Mouse (Mus musculus) CH12.LX (cell line): ENCODE data around the gene Mag. TPM values are rescaled to one million over a fixed set of nuclear protein-coding genes. Genes with fewer than 3 reads are reported as not detected.

Experiments used
- DNase-seq: peaks from one replicate; pipeline ENCODE4 v3.0.0-alpha.2; 2013; ENCODE audit errors: extremely low read depth
- H3K27ac ChIP-seq: 2 replicates; pipeline ENCODE4 v1.5.1; 2012; ENCODE audit warnings: low read depth, mild to moderate bottlenecking, control low read depth, moderate library complexity; ENCODE audit not compliant: insufficient read depth
- H3K27me3 ChIP-seq: replicated peaks from 2 replicates; pipeline ENCODE3; 2012; ENCODE audit warnings: inconsistent platforms
- H3K36me3 ChIP-seq, 2 experiments: replicated peaks in 1 of 2; 2 replicates each; pipeline versions ENCODE3 to v1.6.1; 2012; ENCODE audit warnings: inconsistent platforms in 1 of 2, low read length in 1 of 2, mild to moderate bottlenecking in 1 of 2, mixed read lengths in 1 of 2, moderate library complexity in 1 of 2; ENCODE audit not compliant: control insufficient read depth in 1 of 2, insufficient read depth in 1 of 2
- H3K4me1 ChIP-seq, 2 experiments: 2 replicates each; pipeline ENCODE4 v1.6.1; 2012; ENCODE audit warnings: inconsistent platforms in 1 of 2, moderate library complexity in 1 of 2; ENCODE audit not compliant: insufficient read depth in 2 of 2, control insufficient read depth in 1 of 2
- H3K4me2 ChIP-seq: 2 replicates; pipeline ENCODE4 v1.6.1; 2012; ENCODE audit warnings: low read depth, mild to moderate bottlenecking, control low read depth; ENCODE audit not compliant: poor library complexity, insufficient read depth, severe bottlenecking
- H3K4me3 ChIP-seq, 3 experiments: fragments of 150-350 bp in 1 of 3; sonication (generic) in 1 of 3; replicated peaks in 1 of 3; 2 replicates each; pipeline versions ENCODE3 to v1.5.1; 2011 to 2012; ENCODE audit warnings: low read depth in 2 of 3, low read length in 2 of 3, mild to moderate bottlenecking in 2 of 3, moderate library complexity in 2 of 3, control low read depth in 1 of 3, improper control_type of control experiment in 1 of 3, inconsistent platforms in 1 of 3, mixed read lengths in 1 of 3; ENCODE audit not compliant: poor library complexity in 1 of 3
- H3K79me2 ChIP-seq: replicated peaks from 2 replicates; pipeline ENCODE4 v1.6.1; 2012; ENCODE audit warnings: mild to moderate bottlenecking, moderate library complexity; ENCODE audit not compliant: control insufficient read depth, poor library complexity, insufficient read depth, severe bottlenecking; ENCODE audit errors: extremely low read depth
- H3K9ac ChIP-seq: 2 replicates; pipeline ENCODE4 v1.6.1; 2012; ENCODE audit warnings: low read depth, mild to moderate bottlenecking, control low read depth, moderate library complexity; ENCODE audit not compliant: insufficient read depth
- H3K9me3 ChIP-seq: replicated peaks from 2 replicates; pipeline ENCODE3; 2012; ENCODE audit warnings: low read length, inconsistent platforms, mixed read lengths
- BHLHE40 ChIP-seq: IDR thresholded peaks from 2 replicates; pipeline ENCODE4 v1.6.1; 2011; ENCODE audit warnings: mild to moderate bottlenecking, low read depth, low read length, improper control_type of control experiment
- CHD1 ChIP-seq: IDR thresholded peaks from 2 replicates; pipeline ENCODE4 v1.6.1; 2012; ENCODE audit warnings: low read depth, low read length, improper control_type of control experiment, inconsistent platforms
- CTCF ChIP-seq, 2 experiments: IDR thresholded peaks in 1 of 2; conservative IDR thresholded peaks in 1 of 2; 2 replicates each; pipeline ENCODE4 v1.5.1; 2011 to 2012; ENCODE audit warnings: low read depth in 2 of 2, low read length in 2 of 2, improper control_type of control experiment in 1 of 2, inconsistent platforms in 1 of 2, mild to moderate bottlenecking in 1 of 2, moderate library complexity in 1 of 2
- IRF4 ChIP-seq: IDR thresholded peaks from 2 replicates; pipeline ENCODE4 v1.6.1; 2014; ENCODE audit warnings: low read depth, mild to moderate bottlenecking, inconsistent platforms, low read length, improper control_type of control experiment
- JUN ChIP-seq: IDR thresholded peaks from 2 replicates; pipeline ENCODE4 v1.6.1; 2011; ENCODE audit warnings: low read depth, mild to moderate bottlenecking, low read length, improper control_type of control experiment, moderate library complexity; ENCODE audit not compliant: insufficient read depth
- MAZ ChIP-seq: IDR thresholded peaks from 2 replicates; pipeline ENCODE4 v1.6.1; 2012; ENCODE audit warnings: low read depth, mild to moderate bottlenecking, inconsistent platforms, low read length, improper control_type of control experiment, moderate library complexity
- MXI1 ChIP-seq: IDR thresholded peaks from 2 replicates; pipeline ENCODE4 v1.6.1; 2011; ENCODE audit warnings: mild to moderate bottlenecking, low read depth, low read length, improper control_type of control experiment
- NRF1 ChIP-seq: IDR thresholded peaks from 2 replicates; pipeline ENCODE4 v1.6.1; 2014; ENCODE audit warnings: low read depth, mild to moderate bottlenecking, inconsistent platforms, low read length, improper control_type of control experiment, moderate library complexity
- POLR2AphosphoS2 ChIP-seq: IDR thresholded peaks from 2 replicates; pipeline ENCODE4 v1.6.1; 2011; ENCODE audit warnings: low read depth, low read length, improper control_type of control experiment
- USF1 ChIP-seq: IDR thresholded peaks from 2 replicates; pipeline ENCODE4 v1.6.1; 2014; ENCODE audit warnings: low read depth, mild to moderate bottlenecking, inconsistent platforms, low read length, improper control_type of control experiment
- ZC3H11A ChIP-seq: IDR thresholded peaks from 2 replicates; pipeline ENCODE4 v1.6.1; 2012; ENCODE audit warnings: low read depth, mild to moderate bottlenecking, inconsistent platforms, low read length, improper control_type of control experiment
- ZMIZ1 ChIP-seq: IDR thresholded peaks from 2 replicates; pipeline ENCODE4 v1.6.1; 2012; ENCODE audit warnings: low read depth, mild to moderate bottlenecking, inconsistent platforms, low read length, improper control_type of control experiment
- ZNF384 ChIP-seq: IDR thresholded peaks from 2 replicates; pipeline ENCODE4 v1.6.1; 2012; ENCODE audit warnings: low read depth, low read length, improper control_type of control experiment, inconsistent platforms
- dilution Hi-C: fragments of 300-500 bp; cut with MboI; formaldehyde crosslinking; loops from 2 replicates; pipeline ENCODE4 v1.14.3; 2020; ENCODE audit warnings: low sequenced_read_pairs; ENCODE audit not compliant: extremely low pct_unique_long_range_greater_than_20kb, extremely low pct_ligation_motif_present
- in situ Hi-C: fragments of 300-500 bp; cut with MboI; formaldehyde crosslinking; loops from 3 replicates; pipeline ENCODE4 v1.14.3; 2019; ENCODE audit warnings: low sequenced_read_pairs, low pct_ligation_motif_present, low pct_unique_long_range_greater_than_20kb, mixed read lengths
- polyA plus RNA-seq: library from polyadenylated mRNA; unstranded; fragments of >175 nt; gene quantifications from 2 replicates; pipeline ENCODE4 v1.2.1, GENCODE M21; 2012; ENCODE audit warnings: low read depth; ENCODE audit not compliant: insufficient read length
- total RNA-seq, 2 experiments: library from RNA; depleted of rRNA; stranded (reverse); fragments of 300-350 nt in 1 of 2; fragments of >200 nt in 1 of 2; gene quantifications; 2 replicates each; pipeline ENCODE4 v1.2.3; 2012 to 2014

Mag gene
- total and polyA plus RNA-seq, 3 experiments: 0.04 TPM; not detected in 2

DNA sequence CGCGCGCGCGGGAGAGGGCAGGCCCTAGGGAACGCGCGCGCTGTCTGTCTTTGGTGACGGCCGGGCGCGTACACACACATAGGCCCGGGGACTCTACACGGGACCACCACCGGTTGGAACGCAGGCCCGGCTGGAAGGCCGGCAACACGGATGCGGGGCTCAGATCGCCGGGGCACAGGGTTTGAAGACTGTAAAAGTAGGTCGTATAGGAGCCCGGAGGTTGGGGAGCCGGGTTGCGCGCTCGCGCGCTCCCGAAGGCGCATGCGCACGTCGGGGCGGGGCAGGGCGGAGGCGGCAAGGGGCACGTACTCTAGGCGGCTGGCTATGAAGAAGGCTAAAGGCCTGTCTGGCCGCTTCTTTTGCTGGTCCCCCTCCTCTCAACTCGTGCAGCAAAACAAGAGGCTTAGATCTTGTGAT is 42.7 kb upstream of the Mag start (continued):
- peak; percentile 51; the same call in 1 of the 2 replicates for TF ChIP-seq POLR2AphosphoS2
- TF ChIP-seq ZMIZ1: peak; percentile 21; the same call in 1 of the 2 replicates
- no peak for TF ChIP-seq CHD1
- no peak for TF ChIP-seq JUN

DNA sequence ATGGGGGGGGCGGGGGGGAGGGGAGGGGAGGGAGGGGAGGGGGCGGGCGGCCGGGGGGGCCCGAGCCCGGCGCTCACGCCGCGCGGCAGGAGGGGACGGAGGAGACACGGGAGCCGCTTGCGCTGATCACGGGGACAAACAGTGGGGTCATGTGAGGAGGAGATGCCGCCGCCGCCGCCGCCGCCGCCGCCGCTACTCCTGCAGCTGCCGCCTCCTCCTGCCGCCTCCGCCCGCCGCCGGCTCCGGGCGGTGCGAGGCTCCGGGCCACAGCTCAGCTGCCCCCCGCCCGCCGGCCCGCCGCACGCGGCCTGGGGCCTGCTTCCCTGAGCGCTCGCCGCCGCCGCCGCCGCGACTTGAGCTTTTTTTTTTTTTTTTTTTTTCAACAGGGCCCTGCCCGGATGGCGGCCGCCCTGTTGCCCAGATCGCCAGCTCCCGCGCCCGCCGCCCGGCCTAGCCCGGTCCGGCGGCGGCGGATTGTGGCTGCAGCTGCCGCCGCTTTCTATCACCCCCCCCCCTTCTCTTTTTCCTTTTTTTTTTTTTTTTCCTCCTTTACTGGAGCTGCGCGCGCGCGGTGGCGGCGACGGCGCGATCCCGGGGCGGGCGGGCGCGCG is 42.2 kb upstream of the Mag start, which contains the start of gene Usf2:
Gene Usf2 (minus strand): TSS at position 48 of the 611 bp plus-strand sequence.
- Histone ChIP-seq H3K27ac (peak within 1 kb of the TSS; percentile 74), H3K9ac (peak within 1 kb of the TSS; percentile 100), H3K4me3 (peak within 1 kb of the TSS; percentile 67 to 91 (median 88)), H3K27me3 (no peaks in the 10 kb centered on the region), H3K9me3 (no peaks in the 10 kb centered on the region), H3K79me2 (no peaks in the 10 kb centered on the region; the same call in 1 of the 2 replicates), H3K4me1 (peaks cover 21 to 45% of the 10 kb centered on the region in 2 experiments), H3K4me2 (peak within 1 kb of the TSS; percentile 70), H3K36me3 (peaks cover 28 to 49% of the 10 kb centered on the region in 2 experiments)
- in situ Hi-C loops (no loop called here), dilution Hi-C loops (no loop called here)
- TF ChIP-seq MXI1 (0 out of 2 replicates have a peak, but pooled peaks have one; percentile 4), BHLHE40 (peak; percentile 81), ZC3H11A (no peak), USF1 (peak; percentile 59), CTCF (conservative IDR thresholded peaks at IDR 0.05 in 1 of 2, IDR thresholded peaks at IDR 0.05 in 1 of 2; ENCODE audit: low read depth in 2 of 2, low read length in 2 of 2) (no peak), IRF4 (no peak), MAZ (0 out of 2 replicates have a peak, but pooled peaks have one; percentile 35), ZMIZ1 (no peak), ZNF384 (peak; percentile 90)
- peak; percentile 57 for DNase-seq

DNA sequence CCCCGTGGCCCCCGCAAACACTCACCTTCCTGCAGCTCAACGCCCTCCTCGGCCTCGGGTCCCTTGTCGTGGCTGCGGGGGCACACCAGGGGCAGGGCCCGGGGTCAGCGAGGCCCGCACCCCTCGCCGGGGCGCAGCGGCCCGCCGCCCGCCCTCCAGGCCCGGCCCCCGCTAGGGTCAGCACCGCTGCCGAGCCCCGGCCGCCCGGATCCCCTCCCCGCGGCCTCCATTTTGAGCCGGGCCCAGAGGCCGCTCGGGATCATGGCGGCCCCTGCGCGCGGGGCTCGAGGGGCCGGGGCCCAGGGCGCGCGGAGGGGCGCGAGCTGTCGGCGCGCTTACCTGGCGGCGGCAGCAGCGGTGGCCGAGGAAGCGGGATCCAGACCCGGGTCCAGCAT is 41.7 kb upstream of the Mag start:
- peaks cover 21 to 45% of the 10 kb centered on the region in 2 experiments for H3K4me1 ChIP-seq
- in situ Hi-C loops (no loop called here), dilution Hi-C loops (no loop called here)
- no peak for TF ChIP-seq CTCF (conservative IDR thresholded peaks at IDR 0.05 in 1 of 2, IDR thresholded peaks at IDR 0.05 in 1 of 2; ENCODE audit: low read depth in 2 of 2, low read length in 2 of 2)
- no peak for TF ChIP-seq IRF4
- peak; percentile 48 for TF ChIP-seq NRF1
- TF ChIP-seq BHLHE40: no peak
- peak overlapping the region; percentile 61 for H3K27ac ChIP-seq
- H3K4me3 ChIP-seq: peak overlapping the region; percentile 51 to 91 (median 88)
- H3K27me3 ChIP-seq: no peaks in the 10 kb centered on the region
- peak overlapping the region; percentile 100 for H3K9ac ChIP-seq
- H3K79me2 ChIP-seq: no peaks in the 10 kb centered on the region; the same call in 1 of the 2 replicates
- DNase-seq: no peak
- peaks cover 31 to 54% of the 10 kb centered on the region in 2 experiments for H3K36me3 ChIP-seq
- 0 out of 2 replicates have a peak overlapping the region, but pooled peaks have one; percentile 48 for H3K4me2 ChIP-seq
- no peaks in the 10 kb centered on the region for H3K9me3 ChIP-seq
